Mouse (Mus musculus) stomach, embryonic 16.5 days (tissue): ENCODE results near the gene Bcl2l13. TPM values are rescaled to one million over a fixed set of nuclear protein-coding genes. Genes with fewer than 3 reads are reported as not detected.

ENCODE experiments used
- ATAC-seq: fragments of 200-750 bp; cut with Nextera tagmentation; 2 replicates; pipeline ENCODE4 v1.8.0; 2017; ENCODE audit warnings: moderate number of reproducible peaks, moderate TSS enrichment; ENCODE audit not compliant: insufficient read depth, low FRiP score
- H3K27ac ChIP-seq: fragments of 300-500 bp; sonication (generic); 2 replicates; pipeline ENCODE4 v1.5.1; 2014; ENCODE audit warnings: low read length
- H3K27me3 ChIP-seq: fragments of 300-500 bp; sonication (generic); 2 replicates; pipeline ENCODE4 v1.6.1; 2014; ENCODE audit warnings: low read length, control low read depth, mixed read lengths; ENCODE audit not compliant: control insufficient read depth, insufficient read depth
- H3K36me3 ChIP-seq: fragments of 300-500 bp; sonication (generic); 2 replicates; pipeline ENCODE4 v1.6.1; 2014; ENCODE audit warnings: low read length; ENCODE audit not compliant: control insufficient read depth, insufficient read depth
- H3K4me1 ChIP-seq: fragments of 300-500 bp; sonication (generic); 2 replicates; pipeline ENCODE4 v1.6.1; 2014; ENCODE audit warnings: low read length, control low read depth, mixed read lengths; ENCODE audit not compliant: control insufficient read depth, insufficient read depth
- H3K4me2 ChIP-seq: fragments of 300-500 bp; sonication (generic); 2 replicates; pipeline ENCODE4 v1.6.1; 2014; ENCODE audit warnings: low read depth, low read length, mixed read lengths
- H3K4me3 ChIP-seq: fragments of 300-500 bp; sonication (generic); replicated peaks from 2 replicates; pipeline ENCODE4 v1.5.1; 2014; ENCODE audit warnings: mild to moderate bottlenecking, low read length
- H3K9ac ChIP-seq: fragments of 300-500 bp; sonication (generic); 2 replicates; pipeline ENCODE4 v1.6.1; 2014; ENCODE audit warnings: low read length
- H3K9me3 ChIP-seq: fragments of 300-500 bp; sonication (generic); replicated peaks from 2 replicates; pipeline ENCODE4 v1.6.1; 2016; ENCODE audit warnings: low read length, control low read depth; ENCODE audit not compliant: control insufficient read depth
- WGBS: fragments of 180-500 bp; shearing (Covaris S2); extraction: QIAGEN DNeasy Blood & Tissue Kit; methylation state at CpG from one replicate; pipeline ENCODE4 v1.1.7; 2014; 5-methylcytosine and 5-hydroxymethylcytosine counted together
- polyA plus RNA-seq: library from polyadenylated mRNA; unstranded; fragments of >200 nt; fragmentation: Nextera tagmentation; extraction: Ambion mirVana; gene quantifications from 2 replicates; pipeline ENCODE4 v1.2.1, GENCODE M21; 2015

The Bcl2l13 gene
- polyA plus RNA-seq, 1 experiment from 2014 or later = 29.6 TPM

DNA sequence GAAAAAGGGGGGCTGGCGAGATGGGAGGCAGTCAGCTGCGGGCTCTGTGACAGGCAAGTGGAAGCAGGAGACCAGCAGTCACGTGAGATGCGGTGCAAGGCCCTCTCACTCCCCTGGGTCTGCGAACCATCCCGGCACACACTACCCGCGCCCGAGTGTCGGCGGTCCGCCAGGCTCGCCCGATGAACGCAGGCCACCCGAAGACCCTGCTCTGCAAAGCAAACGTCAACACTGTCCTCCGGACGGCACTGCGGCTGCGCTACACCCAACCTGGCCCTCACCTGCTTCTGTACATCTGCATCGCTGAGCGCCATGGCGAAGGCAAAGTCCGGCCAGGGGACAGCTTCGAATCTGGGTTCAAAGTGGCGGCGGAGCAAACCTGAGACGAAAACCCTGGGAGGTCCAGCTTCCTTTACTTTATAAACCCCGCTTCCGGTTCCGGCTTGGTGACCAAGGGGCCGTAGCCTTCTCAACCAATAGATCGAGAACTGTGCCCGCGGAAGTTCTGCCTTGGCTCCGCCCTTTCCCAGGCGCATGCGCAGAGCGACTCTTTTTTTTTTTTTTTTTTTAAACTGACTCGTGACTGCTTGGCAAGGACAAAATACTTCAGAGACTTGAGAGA lies 13.6 kb upstream of the Bcl2l13 start, which contains the start of gene Atp6v1e1:
TSS of gene Atp6v1e1 (minus strand) at position 487 of the 622 bp plus-strand sequence.
- H3K27me3 ChIP-seq = no peaks in the 10 kb centered on the region
- peak; percentile 97 for ATAC-seq
- H3K9me3 ChIP-seq = no peaks in the 10 kb centered on the region
- H3K36me3 ChIP-seq = peaks cover 13% of the 10 kb centered on the region
- WGBS = under 1% methylated on average over 41 of the region's 41 CpGs
- H3K9ac ChIP-seq = peak within 1 kb of the TSS; percentile 90
- peaks cover 6% of the 10 kb centered on the region for H3K4me1 ChIP-seq
- peak within 1 kb of the TSS; percentile 70 for H3K4me2 ChIP-seq
- H3K4me3 ChIP-seq = peak within 1 kb of the TSS; percentile 99
- H3K27ac ChIP-seq = peak within 1 kb of the TSS; percentile 95

DNA sequence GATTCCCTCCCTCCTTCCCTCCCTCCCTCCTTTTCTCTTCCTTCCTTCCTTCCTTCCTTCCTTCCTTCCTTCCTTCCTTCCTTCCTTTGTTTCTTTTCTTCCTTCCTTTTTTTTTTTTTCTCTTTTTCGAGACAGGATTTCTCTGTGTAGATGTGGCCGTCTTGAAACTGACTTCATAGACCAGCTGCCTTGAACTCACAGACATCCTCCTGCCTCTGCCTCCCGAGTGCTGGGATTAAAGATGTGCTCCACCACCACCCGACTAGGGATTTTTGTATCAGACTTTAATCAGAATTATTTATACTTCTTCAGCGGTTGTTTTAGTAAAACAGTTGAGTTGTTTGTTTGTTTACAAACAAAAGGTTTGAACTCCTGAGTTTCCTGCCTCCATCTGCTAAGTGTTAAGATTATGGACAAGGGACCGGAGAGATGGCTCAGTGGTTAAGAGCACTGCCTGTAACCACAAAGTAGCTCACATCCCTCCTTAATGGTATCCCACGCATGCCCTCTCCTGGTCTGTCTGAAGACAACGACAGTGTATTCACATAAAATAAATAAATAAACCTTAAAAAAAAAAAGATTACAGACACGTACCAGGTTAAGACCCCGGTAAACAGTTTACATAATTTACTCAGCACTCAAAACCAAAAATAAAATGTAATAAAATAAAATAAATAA lies 12.9 kb upstream of the Bcl2l13 start:
- no peak for ATAC-seq
- Histone ChIP-seq H3K36me3 (peaks cover 7% of the 10 kb centered on the region), H3K4me1 (peaks cover 6% of the 10 kb centered on the region), H3K27ac (peak overlapping the region; percentile 27; the same call in 1 of the 2 replicates), H3K4me2 (peak overlapping the region; percentile 48), H3K4me3 (peak overlapping the region; percentile 99), H3K9ac (no peak overlapping the region), H3K27me3 (no peaks in the 10 kb centered on the region), H3K9me3 (no peaks in the 10 kb centered on the region)
- WGBS = 65% methylated on average over 10 of the region's 10 CpGs

DNA sequence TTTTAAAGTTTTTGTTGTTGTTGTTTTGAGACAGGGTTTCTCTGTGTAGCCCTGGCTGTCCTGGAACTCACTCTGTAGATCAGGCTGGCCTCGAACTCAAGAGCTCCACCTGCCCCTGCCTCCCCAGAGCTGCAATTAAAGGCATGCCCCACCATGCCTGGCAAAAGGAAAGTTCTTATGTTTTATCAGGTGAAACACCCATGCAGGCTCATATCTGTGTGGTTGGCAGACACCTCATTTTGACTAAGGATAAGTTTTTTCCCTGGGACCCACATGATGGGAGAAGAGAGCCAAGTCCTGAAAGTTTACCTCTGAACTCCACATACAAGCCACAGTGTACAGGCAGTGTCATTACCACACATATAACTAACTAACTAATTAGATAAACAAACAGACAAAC lies 6.0 kb upstream of the Bcl2l13 start:
- no peak for ATAC-seq
- no peak overlapping the region for H3K9ac ChIP-seq
- H3K36me3 ChIP-seq = no peaks in the 10 kb centered on the region
- H3K27me3 ChIP-seq = no peaks in the 10 kb centered on the region
- H3K4me2 ChIP-seq = no peak overlapping the region
- peaks cover 4% of the 10 kb centered on the region; the same call in 1 of the 2 replicates for H3K4me1 ChIP-seq
- no peaks in the 10 kb centered on the region for H3K9me3 ChIP-seq
- 65% methylated on average over 1 of the region's 1 CpGs for WGBS
- H3K4me3 ChIP-seq = no peak overlapping the region
- H3K27ac ChIP-seq = no peak overlapping the region

DNA sequence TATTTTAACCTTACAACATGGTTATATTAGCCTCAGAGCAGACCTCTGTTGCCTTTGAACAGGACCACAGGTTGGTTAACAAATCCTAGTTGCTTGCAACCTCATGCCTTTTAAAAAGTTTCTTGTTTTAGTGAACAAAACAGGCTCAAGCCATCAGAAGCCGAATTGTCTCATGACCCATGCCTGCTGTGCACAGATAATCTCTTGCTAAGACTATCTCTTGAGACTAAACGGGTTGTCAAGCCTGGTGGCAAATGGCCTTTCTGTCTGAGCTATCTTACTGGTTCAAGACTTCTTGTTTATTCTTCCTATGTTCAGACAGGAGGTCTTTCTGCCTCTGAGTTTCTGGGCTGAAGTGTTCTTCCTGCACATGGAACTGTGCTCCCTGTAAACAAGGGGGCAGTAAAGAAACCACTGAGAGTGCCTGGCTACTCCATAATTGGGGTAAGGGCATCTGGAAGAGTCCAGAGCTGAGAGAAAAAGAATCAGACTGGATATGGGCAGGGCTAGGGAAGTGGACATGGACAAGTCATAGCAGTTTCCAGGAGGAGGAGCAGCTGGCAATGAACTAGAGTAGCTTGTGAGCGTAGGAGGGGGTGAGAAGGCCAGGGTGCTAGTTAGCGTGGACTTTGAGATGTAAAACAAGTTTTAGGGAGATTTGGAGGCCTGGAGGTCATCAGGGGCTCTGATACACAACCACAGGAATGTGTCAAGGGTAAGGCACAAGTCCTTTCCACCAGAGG lies 5.0 kb upstream of the Bcl2l13 start:
- no peak for ATAC-seq
- H3K9me3 ChIP-seq = no peaks in the 10 kb centered on the region
- peak overlapping the region; percentile 33; the same call in 1 of the 2 replicates for H3K27ac ChIP-seq
- H3K36me3 ChIP-seq = no peaks in the 10 kb centered on the region
- peaks cover 9% of the 10 kb centered on the region for H3K4me1 ChIP-seq
- no peaks in the 10 kb centered on the region for H3K27me3 ChIP-seq
- 43% methylated on average over 4 of the region's 4 CpGs for WGBS
- H3K4me2 ChIP-seq = no peak overlapping the region
- no peak overlapping the region for H3K9ac ChIP-seq
- no peak overlapping the region for H3K4me3 ChIP-seq

DNA sequence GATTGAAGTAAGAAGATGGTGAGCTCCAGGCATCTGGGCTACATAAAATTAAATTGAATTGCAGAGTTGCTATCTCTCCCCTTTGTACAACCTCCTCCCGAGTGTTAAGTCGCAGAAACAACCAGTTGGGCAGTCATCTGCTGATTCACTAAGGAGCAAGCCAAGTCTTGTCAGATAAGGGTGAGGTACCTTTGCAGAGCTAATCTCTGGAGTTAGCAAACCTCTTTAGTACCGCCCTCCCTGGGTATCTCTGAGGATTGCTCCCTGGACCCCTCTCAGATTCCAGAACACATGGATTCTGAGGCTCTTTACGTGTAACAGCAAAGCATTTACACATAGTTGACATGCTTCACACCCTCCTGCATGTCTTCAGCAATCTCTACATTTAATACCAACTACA lies 3.9 kb upstream of the Bcl2l13 start:
- Histone ChIP-seq H3K4me2 (no peak overlapping the region), H3K27me3 (no peaks in the 10 kb centered on the region), H3K4me3 (no peak overlapping the region), H3K9me3 (no peaks in the 10 kb centered on the region), H3K36me3 (no peaks in the 10 kb centered on the region), H3K4me1 (peaks cover 10% of the 10 kb centered on the region), H3K9ac (no peak overlapping the region), H3K27ac (peak overlapping the region; percentile 55)
- 56% methylated on average over 4 of the region's 4 CpGs for WGBS
- no peak for ATAC-seq

DNA sequence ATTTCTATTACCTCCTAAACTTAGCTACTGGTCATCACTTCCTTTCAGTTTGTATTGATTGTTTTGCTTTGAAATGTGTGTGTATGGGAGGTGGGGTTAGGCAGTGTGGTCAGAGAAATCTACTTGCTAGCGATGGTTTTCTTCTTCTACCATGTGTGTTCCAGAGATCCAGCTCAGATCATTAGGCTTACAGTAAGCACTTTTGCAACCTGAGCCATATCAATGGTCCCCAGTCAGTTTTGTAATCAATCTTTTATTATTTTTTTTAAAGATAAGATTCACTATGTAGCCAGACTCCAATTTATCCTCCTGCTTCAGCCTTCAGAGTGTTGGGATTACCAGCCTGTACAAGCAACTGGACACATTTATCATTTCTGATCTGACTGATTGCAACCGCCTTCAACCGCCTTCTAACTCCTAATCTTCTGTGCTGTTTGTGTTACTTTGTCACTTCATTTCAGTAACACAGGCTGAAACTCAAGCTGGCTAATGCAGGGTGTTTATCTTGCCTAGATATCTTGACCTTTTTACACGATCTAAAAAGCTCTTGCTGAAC lies 1.2 kb upstream of the Bcl2l13 start:
- no peak overlapping the region for H3K9ac ChIP-seq
- H3K9me3 ChIP-seq = no peaks in the 10 kb centered on the region
- peaks cover 11% of the 10 kb centered on the region for H3K4me1 ChIP-seq
- no peak overlapping the region for H3K4me3 ChIP-seq
- no peak overlapping the region for H3K27ac ChIP-seq
- ATAC-seq = no peak
- H3K4me2 ChIP-seq = no peak overlapping the region; the same call in 1 of the 2 replicates
- H3K27me3 ChIP-seq = no peaks in the 10 kb centered on the region
- H3K36me3 ChIP-seq = no peaks in the 10 kb centered on the region
- WGBS = 59% methylated on average over 4 of the region's 4 CpGs

DNA sequence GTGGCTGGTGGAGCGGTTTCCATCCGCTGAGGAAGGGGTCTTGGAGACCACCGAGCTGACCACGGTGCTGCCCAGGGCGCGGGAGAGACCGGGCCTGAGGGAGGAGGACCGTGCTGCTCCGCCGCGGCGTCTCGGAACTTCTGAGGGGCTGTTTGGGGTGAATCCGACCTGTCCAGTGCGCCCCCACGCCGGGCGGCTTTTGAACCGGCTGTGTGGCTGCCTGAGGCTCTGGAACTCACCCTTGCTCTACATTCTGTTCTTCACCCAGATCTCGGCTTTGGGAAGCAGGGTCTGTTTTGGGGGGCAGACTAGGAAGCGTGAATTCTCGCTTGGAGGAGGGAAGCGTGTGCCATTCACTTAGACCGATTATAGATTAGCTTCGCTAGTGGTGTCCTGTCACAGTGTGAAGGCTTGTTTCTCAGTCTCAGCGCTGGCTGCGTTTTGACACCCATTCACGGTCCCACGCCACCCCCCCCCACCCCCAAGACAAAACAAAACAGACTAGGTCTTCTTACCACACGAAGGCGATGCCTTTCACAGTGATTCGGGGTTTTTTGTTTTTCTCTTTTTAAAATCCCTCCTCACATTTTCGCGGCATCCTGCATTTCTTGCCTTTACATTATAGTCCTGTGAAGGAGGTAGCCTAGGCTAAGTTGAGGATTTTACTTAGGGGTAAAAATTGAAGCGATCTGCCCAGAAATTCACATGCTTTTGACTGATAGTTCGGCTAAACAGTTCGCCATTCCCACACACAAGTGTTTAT lies 558 bp downstream of the Bcl2l13 start:
- peak overlapping the region; percentile 77 for H3K4me2 ChIP-seq
- no peaks in the 10 kb centered on the region for H3K27me3 ChIP-seq
- peak; percentile 63 for ATAC-seq
- H3K4me3 ChIP-seq = peak overlapping the region; percentile 95
- peak overlapping the region; percentile 99 for H3K9ac ChIP-seq
- peak overlapping the region; percentile 97 for H3K27ac ChIP-seq
- H3K9me3 ChIP-seq = no peaks in the 10 kb centered on the region
- peaks cover 7% of the 10 kb centered on the region; the same call in 1 of the 2 replicates for H3K4me1 ChIP-seq
- 2% methylated on average over 37 of the region's 37 CpGs for WGBS
- H3K36me3 ChIP-seq = no peaks in the 10 kb centered on the region

DNA sequence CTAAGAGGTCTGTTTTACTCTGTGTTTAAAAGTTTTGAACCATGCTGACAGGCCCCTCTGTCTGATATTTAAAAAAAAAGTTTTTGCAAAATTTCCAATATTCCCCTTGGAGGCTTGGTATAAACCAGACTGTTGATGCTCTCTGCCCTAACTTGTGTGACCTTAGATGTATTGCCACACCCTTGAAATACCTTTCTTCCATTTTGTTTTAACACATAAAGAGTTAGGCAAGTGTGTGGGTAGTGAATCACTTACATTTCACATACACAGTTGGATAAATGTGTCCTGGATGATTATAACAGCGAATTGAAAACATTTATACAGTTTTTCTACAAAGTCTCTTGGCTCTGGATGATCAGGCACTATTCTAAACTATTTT lies 1.1 kb downstream of the Bcl2l13 start:
- Histone ChIP-seq H3K9me3 (no peaks in the 10 kb centered on the region), H3K36me3 (no peaks in the 10 kb centered on the region), H3K27ac (peak overlapping the region; percentile 97), H3K4me3 (peak overlapping the region; percentile 95), H3K4me2 (peak overlapping the region; percentile 77), H3K27me3 (no peaks in the 10 kb centered on the region), H3K4me1 (peaks cover 7% of the 10 kb centered on the region; the same call in 1 of the 2 replicates), H3K9ac (peak overlapping the region; percentile 99)
- WGBS = 20% methylated on average over 1 of the region's 1 CpGs
- no peak for ATAC-seq
